Mouse (Mus musculus) ES-Bruce4 (cell line): Measurements from ENCODE around the gene Rgs3.

Experiments used
- CTCF ChIP-seq: IDR thresholded peaks from one replicate; pipeline ENCODE4 v1.8.1; 2011; ENCODE audit warnings: low read depth, low read length
- EP300 ChIP-seq: IDR thresholded peaks from 2 replicates; pipeline ENCODE4 v1.6.1; 2011; ENCODE audit warnings: low read depth, low read length; ENCODE audit not compliant: insufficient read depth
- POLR2A ChIP-seq: IDR thresholded peaks from one replicate; pipeline ENCODE4 v1.8.1; 2011; ENCODE audit warnings: low read length; ENCODE audit not compliant: insufficient read depth

- TF ChIP-seq EP300: no peak
- no peak for TF ChIP-seq POLR2A
- no peak for TF ChIP-seq CTCF
These were observed 173.2 kb downstream of the Rgs3 start for GRCm38 (mm10) chr4:62732840-62733239.
